Mouse (Mus musculus) layer of hippocampus, postnatal 36 days (tissue): ENCODE data around the gene Atf5. TPM values are rescaled to one million over a fixed set of nuclear protein-coding genes. Genes with fewer than 3 reads are reported as not detected.

Experiments used
- DNase-seq, 2 experiments: peaks; one replicate each; pipeline ENCODE4 v3.0.0; 2022
- total RNA-seq, 2 experiments: library from RNA; stranded (reverse); gene quantifications; 2 replicates each; pipeline ENCODE4 v1.2.3; 2021

The Atf5 gene
- total RNA-seq: 10 to 100 TPM; 26.3 to 28.9 TPM

- peak in 1 of 2 experiments; percentile 45 for DNase-seq
These were observed at the start of gene Atf5 for GRCm38 (mm10) chr7:44816470-44817021. TSS of gene Atf5 (minus strand) at chr7:44816658.

GRCm38 (mm10) chr7:44864595-44865542, 48.4 kb upstream of the Atf5 start:
- peak in 1 of 2 experiments; percentile 21 for DNase-seq

DNA sequence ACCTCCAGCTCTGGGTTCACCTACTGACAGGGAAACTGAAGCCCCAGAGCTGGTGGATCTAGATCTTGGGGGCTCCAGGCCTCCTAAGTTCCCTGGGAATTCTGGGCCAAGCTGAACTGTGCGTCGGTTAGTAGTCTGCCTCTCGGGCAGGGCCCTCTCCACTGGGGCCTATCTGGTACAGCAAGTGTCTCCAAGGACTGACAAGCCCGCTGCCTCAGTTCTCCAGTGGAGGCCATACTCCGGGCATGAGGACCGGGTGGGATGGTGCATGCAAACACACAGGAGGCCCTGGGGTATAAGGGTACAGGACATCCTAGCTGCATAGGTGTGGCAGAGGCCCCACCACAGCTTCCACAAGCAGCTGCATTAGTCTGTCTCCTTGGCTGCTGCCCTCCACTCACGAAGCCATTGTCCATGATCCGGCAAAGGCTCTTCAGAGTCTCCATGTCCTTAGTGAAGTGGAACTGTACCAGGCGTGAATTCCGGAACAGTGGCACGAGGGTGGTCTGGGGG, 47.6 kb upstream of the Atf5 start:
- DNase-seq: no peak

DNA sequence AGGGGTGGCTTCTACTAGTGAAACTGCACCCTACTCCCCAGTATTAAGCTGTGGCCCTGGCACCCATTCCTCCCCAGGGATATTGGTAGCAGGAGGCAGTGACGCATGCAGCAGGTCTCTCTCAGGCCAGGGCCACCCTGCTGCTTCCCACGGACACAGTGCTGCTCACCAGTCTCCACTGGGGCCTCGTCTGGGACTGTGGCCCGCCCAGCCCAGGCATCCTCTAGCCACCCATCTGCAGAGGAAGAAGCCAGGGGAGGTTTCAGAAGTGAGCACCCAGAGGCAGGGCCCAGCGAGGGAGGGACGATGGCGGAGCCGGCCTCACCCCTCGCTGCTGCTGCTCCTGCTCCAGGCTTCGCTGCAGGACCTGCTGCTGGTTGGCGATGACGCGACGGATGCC, 46.8 kb upstream of the Atf5 start:
- peak in 1 of 2 experiments; percentile 30 for DNase-seq

DNA sequence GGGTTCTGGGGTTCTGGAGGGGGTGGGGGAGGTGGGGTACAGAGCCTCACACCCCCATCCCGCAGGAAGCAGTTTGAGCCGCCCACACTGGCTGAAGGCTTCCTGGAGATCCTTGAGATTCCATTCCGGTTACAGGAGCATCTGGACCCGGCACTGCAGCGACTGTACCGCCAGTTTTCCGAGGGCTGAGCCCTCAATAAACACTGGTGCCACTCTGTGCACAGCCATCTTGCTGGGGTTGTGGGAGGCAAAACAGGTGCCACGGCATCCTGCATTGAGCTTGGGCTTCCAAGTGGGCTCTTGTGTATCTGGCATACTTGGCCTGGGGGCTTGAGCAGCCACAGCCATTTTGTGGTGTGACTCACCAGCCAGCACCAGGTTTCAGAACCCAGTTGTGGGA, 46.0 kb upstream of the Atf5 start:
- peak in 1 of 2 experiments; percentile 27 for DNase-seq

GRCm38 (mm10) chr7:44861429-44861816, 45.0 kb upstream of the Atf5 start:
- DNase-seq: no peak

DNA sequence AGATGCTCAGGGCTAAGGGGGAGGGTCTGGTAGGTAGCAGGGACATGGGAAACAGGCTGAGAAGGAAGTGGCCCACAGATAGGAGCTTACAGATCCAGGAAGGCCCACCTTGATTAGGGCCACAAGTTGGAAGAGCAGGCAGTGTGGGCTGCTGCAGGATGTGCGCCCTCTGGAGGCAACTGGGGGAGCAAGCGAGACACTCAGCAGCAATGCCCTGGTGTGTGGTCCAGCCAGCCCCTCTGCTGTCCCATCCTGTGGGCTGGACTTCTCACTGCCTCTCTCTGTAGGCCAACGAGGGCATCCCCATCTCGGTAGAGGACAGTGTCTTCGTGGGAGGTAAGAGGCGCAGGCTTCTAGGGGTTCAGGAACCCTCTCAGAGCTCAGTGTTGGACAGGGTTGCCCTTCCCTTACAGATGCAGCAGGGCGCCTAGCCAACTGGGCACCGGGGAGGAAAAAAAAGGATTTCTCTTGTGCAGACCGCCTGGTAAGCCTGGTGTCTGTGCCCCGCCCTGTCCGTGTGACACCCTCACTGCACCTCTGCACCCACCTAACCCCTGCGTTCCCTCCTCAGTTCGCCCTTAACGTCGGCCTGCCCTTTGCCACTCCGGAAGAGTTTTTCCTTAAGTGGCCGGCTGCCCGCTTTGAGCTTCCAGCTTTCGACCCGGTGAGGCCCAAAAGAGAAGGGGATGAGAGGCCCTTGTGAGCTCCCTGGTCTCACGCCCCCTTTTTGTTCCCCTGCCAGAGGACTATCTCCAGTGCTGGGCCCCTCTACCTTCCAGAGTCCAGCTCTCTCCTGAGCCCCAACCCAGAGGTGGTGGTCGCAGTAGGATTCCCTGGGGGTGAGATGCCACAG, 44.3 kb upstream of the Atf5 start:
- DNase-seq: peak in 1 of 2 experiments; percentile 67

- no peak for DNase-seq
These were observed 43.4 kb upstream of the Atf5 start for GRCm38 (mm10) chr7:44859896-44860295.

GRCm38 (mm10) chr7:44857905-44858304, 41.4 kb upstream of the Atf5 start:
- DNase-seq: no peak

DNA sequence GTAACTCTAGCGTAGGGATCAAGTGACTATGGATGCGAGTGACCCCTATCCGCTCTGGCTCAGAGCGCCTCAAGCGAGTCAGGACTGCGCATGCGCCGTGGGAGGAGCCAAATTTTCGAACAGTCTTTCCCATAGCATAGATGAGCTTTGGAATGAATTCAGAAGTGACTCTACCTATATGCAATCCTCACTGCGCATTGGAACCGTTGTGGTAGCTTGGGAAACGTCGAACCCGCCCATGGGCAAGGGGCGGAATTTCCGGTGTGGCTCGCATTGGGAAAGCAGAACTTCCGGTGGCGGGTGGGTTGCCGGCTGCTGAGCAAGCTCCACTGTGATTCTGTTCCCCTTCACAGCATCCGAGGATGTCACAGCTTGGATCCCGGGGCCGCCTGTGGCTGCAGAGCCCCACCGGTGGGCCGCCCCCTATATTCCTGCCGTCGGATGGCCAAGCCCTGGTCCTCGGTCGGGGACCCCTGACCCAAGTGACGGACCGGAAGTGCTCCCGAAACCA, 40.6 kb upstream of the Atf5 start, which contains the start of gene Pnkp:
Gene Pnkp, plus strand, starts transcription at position 98 of the 511 bp plus-strand sequence.
- DNase-seq: peak; percentile 91

- no peak for DNase-seq
These were observed 39.9 kb upstream of the Atf5 start for GRCm38 (mm10) chr7:44856265-44856916.

DNA sequence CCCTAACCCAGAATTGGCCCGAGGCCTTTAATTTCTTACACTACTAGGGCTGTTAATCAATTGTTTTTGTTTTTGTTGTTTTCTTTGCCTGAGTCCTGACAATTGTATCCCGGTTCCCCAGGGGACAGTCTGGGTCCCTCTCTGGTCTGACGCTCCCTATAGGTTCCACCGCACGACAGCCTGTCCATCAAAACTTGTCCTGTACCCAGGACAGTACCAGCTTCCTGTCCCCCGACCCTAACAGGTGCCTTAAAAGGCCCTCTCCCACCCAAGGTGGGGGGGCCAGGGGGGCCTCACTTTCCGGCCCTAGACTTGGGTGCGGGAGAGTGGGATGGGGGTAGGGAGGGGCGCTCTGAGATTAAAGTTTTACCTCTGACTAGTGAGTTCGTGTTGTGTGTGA, 38.6 kb upstream of the Atf5 start:
- DNase-seq: no peak

DNA sequence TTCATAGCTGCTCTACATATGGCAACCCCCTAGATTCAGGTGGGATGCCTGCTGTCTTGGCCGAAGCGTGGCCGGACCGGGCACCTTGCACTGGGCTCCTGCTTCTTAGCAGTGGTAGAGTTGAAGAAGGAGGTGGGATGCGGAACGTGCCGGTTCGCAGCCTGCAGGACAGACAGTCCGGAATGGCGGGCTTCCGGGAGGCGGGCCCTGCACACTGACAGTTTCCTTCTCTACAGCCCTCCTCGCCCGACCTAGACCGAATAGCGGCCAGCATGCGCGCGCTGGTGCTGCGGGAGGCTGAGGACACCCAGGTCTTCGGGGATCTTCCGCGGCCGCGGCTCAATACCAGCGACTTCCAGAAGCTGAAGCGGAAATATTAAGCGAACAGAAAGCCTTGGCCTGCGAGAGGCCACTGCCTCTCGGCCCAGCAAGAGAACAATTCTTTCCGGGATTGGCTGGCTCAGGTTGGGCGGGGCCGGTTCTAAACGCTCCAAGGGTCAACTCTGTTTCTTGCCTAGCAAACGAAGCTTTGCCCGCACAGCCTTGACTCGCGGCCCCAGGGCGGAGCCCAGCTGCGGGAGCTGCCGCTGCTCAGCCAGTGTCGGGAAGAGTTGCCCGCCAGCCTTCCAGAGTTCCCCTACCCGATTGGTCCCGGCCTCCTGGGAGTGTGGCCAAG, 38.0 kb upstream of the Atf5 start:
- DNase-seq: peak; percentile 74 to 80

DNA sequence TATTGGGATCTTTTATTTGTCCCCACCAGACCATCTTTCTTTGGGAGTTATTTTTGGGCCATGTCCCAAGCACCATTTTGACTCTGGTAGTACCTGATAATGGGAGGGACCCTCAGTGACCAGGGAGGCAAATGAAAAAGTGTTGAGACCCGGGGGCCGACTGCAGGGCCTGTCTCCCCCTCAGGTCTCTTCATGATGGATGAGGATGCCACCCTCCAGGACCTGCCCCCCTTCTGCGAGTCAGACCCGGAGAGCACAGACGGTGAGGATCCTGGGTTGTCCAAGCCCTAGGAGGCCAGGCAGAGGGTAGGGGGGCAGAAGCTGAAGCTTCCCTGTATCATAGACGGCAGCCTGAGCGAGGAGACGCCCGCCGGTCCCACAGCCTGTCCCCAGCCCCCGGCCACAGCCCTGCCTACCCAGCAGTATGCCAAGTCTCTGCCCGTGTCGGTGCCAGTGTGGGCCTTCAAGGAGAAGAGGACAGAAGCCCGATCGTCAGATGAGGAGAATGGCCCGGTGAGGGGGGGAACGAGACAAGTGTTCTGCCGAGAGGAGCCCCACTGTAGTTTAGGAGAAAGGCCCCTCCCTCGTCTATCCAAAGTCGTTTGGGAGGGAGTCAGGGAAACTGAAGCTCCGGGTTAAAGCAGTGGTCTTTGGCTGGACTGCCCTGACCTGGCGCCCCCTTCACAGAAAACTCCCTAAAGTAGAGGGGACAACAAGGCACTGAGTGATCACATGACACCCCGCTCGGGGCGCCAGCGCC, 37.3 kb upstream of the Atf5 start:
- DNase-seq: no peak

- no peak for DNase-seq
These were observed 36.6 kb upstream of the Atf5 start for GRCm38 (mm10) chr7:44853065-44853464.

- DNase-seq: no peak
These were observed 36.0 kb upstream of the Atf5 start for GRCm38 (mm10) chr7:44852259-44853027.

DNA sequence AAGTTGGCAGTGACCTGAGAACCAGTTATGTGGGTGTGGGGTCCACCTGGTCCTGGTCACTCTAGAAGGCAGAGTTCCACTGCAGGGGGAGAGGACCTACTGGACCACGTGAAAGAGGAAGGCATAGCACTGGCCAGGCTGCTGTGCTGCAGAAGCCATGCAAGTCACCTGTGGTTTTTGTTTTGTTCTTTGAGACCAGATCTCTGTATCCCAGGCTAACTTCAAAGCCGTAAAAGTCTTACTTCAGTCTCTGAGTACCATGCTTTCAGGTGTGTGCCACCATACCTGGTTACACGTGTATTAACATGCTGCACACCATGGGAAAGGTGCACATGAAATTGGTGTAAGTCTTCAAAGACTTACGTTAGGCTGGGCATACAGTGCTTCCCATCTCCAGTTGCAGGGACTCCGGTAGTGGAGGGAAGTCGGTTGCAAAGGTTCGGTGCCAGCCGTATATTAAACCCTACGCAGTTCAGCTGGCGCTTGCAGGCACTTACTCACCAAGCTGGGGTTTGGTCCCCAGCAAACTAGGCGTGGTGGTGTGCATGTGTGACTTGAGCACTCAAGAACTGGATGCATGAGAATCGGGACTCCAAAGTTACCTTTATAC, 35.3 kb upstream of the Atf5 start:
- no peak for DNase-seq

- no peak for DNase-seq
These were observed 34.5 kb upstream of the Atf5 start for GRCm38 (mm10) chr7:44850789-44851624.
